Mouse (Mus musculus): Measurements from ENCODE around the gene Trim17.

Trim17 gene

DNA sequence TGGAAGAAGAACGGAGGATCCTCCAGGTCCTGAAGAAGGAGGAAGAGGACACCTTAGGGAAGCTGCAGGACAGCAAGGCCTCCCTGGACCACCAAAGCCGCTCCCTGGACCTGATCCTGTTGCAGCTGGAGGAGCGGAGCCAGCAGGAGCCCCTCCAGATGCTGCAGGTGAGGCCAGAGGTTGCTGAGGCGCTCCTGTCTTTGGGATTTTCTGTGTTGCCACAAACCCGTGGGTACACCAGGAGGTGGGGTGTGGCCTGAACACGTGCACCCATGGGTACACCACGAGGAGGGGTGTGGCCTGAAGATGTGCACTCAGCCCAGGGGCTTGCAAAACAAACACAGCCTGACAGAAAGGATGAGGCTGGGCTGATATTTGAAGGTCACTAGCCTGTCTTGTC, 14.1 kb downstream of the Trim17 start:
- in situ Hi-C loops (cut with MboI; ENCODE audit: low sequenced_read_pairs): no loop called here

DNA sequence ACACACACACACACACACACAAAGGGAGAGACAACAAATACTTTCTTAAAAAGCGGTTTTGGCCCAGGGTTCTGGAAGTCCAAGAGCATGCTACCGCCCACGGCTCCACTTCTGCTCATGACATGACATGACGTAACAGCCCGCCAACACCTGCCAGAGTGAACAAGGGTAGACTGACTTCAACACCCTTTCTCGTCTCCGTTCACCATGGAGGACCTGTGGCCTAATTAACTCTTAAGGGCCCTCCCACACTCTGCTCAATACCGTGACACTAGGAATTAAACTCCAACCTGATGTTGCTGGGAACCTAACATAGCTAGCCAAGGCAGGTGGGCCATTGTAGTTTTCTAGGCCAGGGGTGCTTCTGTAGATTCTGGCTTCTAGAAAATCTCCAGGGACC, 14.5 kb downstream of the Trim17 start:
- in situ Hi-C loops (cut with MboI; ENCODE audit: low sequenced_read_pairs): no loop called here

DNA sequence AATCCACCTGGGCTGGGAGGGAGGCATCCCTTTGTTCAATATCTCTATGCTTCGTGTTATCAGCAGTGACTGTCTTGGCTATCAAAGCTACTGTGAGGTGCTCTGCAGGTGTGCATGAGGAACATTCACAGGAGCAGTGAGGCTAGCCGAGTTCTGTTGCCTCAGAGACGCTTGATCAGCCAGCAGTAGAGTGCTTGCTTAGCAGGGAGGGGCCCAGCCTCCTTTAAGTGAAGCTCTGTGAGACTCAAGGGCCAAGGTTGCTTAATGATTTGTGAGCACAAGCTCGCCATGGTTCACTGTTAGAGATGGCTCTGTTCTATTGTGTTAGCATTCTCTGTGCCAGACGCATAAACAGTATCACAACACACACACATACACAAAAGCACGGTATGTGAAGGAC, 15.2 kb downstream of the Trim17 start:
- in situ Hi-C loops (cut with MboI; ENCODE audit: low sequenced_read_pairs): no loop called here

DNA sequence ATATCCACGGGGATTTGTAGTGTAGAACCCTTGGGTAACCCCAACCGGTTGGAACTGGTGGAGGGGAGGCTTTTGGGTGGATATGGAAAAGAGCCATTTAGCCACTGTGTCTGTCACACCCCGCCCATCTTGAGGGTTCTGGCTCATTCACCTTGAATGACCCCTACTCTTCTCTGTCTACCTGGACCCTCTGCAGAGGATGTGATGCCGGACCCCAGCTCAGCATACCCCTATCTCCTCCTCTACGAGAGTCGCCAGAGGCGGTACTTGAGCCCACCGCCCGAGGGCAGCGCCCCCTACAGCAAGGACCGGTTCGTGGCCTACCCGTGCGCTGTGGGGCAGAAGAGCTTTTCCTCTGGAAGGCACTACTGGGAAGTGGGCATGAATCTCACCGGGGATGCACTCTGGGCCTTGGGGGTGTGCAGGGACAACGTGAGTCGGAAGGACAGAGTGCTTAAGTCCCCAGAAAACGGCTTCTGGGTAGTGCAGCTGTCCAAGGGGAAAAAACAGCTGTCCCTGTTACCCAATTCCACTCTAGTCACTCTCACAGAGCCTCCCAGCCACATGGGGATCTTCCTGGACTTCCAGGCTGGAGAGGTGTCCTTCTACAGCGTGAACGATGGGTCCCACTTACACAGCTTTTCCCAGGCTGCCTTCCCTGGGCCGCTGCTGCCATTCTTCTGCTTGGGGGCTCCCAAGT, 16.5 kb downstream of the Trim17 start:
- in situ Hi-C loops (cut with MboI; ENCODE audit: low sequenced_read_pairs): no loop called here

DNA sequence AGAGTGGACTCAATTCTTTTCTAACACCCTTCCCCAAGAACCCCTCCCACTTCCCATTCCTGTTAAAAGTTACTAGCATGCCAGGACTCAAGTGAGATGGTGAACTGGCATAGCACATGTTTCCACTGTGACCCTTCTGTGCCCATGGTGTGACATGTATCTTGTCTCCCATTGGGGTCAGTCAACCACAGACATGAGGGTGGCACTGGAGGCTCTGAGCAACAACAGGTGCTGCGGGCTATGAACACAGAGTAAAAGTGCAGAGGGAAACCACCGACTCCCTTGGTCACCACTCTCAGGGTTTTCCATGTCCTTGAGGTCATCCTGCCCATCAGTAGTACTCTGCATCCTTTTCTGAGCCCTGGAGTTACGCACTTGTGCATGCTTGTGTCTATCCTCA, 17.3 kb downstream of the Trim17 start:
- in situ Hi-C loops (cut with MboI; ENCODE audit: low sequenced_read_pairs): no loop called here

DNA sequence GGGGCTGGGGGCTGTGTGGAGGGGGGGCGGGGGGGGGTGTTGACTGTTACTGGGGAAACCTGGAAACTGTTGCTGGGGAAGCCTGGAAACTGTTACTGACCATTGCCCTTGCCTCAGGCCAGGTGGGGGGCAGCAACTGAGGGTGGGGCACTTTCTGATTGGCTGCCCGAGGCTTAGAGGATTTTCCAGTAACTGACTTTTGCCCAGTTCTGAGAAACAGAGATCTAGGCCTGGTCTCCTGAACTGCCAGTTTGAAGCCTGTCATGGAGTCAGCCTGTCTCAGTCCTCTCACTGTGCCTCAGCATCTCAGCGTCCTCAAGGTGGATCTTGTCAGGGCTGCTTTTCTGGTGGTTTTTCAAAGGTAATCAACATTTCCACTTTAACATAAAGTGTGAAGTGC, 19.9 kb downstream of the Trim17 start:
- in situ Hi-C loops (cut with MboI; ENCODE audit: low sequenced_read_pairs): no loop called here

DNA sequence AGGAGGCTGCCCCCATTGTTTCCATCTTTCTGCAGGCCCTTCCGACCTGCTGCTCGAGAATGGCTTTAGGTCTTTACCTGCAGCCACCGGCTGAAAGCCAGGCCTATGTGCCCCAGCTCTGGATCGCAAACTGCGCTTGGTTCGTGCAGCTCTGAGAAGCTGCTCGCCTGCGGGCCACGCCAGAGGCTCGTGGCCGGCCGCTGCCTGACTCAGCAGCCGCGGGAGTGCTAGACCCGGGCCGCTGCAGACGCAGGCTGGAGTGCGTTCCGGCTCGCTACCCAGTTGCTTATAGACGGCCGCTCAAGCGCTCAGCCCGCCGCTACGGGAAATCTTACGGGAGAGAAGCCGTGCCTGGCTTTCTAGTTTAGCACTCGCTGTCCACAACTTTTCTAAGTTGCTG, 22.7 kb downstream of the Trim17 start:
- in situ Hi-C loops (cut with MboI; ENCODE audit: low sequenced_read_pairs): no loop called here

DNA sequence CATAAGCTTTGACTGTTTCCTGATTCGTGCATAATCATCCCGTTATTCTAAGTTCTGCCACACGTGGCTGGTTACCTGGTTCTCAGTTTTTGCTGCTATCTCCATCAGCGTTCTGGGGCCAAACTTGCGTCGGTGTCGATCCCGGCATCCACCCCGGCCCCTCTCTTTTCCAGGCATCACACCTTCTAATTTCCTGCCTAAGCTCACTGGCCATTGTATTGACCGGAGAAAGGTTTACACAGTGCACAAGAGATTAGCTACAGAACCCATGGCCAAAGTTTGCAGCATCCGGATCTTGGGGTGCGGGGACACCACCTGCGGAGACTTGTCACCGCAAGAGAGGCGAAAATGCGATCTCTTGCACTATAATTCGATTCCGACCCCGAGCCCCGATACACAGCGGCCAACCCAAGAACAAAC, 23.1 kb downstream of the Trim17 start:
- in situ Hi-C loops (cut with MboI; ENCODE audit: low sequenced_read_pairs): no loop called here

DNA sequence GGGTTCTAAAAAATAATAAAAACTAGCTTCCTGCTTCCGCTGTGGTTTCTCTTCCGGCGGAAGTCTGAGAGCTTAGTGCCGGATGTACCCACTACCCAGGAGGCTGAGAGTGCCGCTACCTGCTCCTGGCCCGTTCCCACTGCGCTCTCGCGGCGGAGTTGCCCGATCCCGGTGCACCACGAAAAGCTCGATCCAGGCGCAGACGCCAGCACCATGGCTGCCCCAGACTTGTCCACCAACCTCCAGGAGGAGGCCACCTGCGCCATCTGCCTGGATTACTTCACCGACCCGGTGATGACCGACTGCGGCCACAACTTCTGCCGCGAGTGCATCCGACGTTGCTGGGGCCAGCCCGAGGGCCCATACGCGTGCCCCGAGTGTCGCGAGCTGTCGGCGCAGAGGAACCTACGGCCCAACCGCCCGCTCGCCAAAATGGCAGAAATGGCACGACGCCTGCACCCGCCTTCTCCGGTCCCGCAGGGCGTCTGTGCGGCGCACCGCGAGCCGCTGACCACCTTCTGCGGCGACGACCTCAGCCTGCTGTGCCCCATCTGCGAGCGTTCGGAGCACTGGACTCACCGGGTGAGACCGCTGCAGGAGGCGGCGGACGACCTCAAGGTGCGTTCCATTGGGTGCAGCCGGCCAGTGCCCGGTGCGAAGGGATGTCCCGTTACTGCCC, 23.7 kb downstream of the Trim17 start, which contains the start of gene Trim11:
Trim11 (plus strand) TSS at position 67 of the 679 bp plus-strand sequence.
- in situ Hi-C loops (cut with MboI; ENCODE audit: low sequenced_read_pairs): no loop called here

DNA sequence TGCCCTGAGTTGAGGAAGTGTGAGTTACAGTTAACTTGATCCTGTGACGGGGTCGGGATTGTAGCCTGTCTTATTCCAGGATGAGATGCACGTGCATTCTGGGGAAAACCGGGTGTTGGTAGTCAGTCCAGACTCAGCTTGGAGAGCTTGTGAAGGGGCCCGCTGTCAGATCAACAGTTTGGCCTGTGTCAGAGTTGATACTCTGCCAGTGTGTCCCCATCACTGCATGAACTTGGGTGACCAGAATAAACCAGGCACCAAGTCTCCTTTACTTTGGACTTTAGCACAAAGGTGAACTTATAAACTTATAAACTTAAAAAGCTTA, 24.2 kb downstream of the Trim17 start:
- in situ Hi-C loops (cut with MboI; ENCODE audit: low sequenced_read_pairs): no loop called here

DNA sequence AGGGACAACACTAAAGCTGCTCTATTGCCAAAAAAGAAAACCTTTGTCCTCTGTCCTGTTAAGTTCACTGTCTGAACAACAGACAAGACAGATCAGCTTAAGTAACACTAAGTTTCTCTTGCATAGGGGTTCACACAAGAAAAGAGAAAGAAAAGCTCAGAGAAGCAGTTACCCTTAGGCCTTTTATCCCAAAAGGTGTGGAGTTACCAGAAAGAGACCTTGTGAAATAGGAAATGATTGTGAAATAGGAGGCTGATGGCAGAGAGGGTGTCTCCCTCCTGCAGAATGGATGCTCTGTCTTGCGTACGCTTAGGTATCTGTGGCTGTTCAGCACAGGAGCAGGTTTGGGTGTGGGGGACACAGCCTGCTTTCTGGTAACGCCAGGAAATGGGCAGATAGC, 24.7 kb downstream of the Trim17 start:
- in situ Hi-C loops (cut with MboI; ENCODE audit: low sequenced_read_pairs): no loop called here

DNA sequence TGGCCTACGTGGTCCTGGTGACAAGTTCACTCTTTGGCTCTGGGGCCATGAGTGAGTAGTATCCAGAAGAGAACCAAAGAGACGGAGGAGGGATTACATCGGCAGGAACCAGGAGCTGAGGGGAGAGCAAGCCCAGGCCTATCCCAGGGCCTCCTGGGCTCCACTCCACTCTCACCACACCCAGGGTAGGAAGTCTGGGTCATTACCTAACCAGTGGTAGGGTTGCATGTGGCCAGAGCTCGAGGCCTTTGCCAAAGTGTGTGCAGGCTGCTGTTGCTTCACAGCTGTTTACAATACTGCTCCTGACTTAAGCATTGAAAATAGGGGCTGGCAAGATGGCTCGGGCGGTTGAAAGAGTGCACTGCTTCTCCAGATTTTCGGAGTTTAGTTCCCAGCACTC, 25.2 kb downstream of the Trim17 start:
- in situ Hi-C loops (cut with MboI; ENCODE audit: low sequenced_read_pairs): no loop called here

DNA sequence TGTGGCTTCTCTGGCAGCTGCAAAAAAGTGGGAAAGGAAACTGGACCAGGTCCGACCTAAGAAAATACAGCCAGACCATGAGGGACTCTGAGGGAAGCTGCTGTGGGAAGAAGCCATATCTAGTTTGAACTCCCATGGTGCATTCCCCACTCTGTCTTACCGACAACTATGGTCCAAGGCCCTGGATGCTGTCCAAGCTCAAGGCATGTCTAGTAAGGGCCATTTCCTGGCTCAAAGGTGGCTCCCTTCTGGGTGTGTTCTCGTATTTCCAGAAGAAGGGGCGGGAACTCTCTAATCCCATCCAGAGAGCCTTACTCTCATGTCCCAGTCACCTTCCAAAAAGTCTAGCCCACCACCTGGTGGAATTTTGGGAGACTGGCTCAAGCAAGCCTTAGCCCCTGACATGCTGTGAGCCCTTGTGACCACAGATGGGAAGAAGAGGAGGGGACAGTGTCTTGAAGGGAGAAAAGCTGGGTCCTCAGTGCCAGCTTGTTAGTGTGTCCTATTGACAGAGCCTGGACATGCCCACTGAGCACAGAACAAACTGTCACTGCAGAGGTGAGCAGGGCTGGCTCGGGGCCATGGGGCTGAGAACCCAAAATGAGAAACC, 26.0 kb downstream of the Trim17 start:
- in situ Hi-C loops (cut with MboI; ENCODE audit: low sequenced_read_pairs): no loop called here

DNA sequence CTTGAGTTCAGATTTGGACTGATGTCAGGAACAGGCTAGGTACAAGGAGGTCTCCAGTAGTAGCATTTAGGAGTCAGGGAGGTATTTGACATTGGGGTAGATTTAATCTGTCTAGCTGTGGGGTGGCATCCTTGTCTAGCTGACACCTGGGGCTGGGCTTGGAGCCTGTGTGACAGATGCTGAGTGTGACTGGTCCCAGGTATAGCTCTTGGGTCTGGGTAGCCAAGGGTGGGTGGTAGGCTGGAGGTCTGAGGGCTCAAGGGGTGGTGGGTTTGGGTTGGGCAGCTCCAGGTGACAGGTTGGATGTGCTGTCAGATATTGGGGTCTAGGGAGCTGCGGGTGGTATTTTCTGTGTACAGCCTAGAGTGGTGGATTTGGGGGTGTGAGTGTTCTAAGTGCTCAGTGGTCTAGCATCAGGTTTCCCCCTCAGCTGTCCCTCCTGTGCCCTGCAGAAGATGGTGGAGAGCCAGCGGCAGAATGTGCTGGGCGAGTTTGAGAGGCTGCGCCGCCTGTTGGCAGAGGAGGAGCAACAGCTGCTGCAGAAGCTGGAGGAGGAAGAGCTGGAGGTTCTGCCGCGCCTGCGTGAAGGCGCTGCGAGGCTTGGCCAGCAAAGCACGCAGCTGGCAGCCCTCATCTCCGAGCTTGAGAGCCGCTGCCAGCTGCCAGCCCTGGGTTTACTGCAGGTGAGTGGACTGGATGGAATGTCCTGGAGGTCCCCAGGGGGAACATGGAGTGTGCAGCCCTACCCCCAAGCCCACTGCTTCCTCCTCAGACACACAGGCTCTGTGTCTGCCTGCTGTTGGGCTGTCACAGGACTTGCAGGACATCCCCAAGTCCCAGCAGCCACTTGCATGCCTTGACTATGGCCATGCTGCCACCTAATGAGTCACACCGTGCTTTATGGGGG, 27.3 kb downstream of the Trim17 start:
- in situ Hi-C loops (cut with MboI; ENCODE audit: low sequenced_read_pairs): no loop called here

DNA sequence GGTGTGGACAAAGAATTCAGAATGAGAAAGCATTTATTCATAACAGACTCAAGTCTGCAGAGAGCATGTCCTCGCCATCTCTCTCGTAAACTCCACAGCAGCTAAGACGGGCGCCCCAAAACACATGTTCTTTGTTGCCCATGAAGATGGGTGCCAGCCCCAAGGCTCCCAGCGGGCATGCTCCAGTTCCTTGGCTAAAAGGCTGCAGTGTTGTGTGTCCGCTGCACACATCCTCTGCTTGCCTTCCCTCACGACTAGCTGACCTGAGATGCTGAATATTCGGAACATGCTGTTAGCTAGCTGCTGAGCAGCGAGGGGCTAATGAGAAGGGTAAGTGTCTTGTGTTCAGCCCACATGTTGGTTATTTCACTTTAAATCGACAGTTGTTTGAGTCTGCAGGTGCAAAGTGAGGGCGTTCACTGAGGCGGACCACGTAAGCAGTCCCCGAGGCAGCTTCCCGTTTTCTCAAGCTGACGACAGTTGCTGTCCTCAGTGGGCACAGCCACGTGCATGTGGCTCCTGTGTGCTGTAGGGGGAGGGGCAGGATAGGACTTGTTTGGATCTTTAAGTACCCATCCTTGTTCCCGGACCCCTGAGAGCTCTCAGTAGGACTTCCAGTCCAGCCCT, 28.1 kb downstream of the Trim17 start:
- in situ Hi-C loops (cut with MboI; ENCODE audit: low sequenced_read_pairs): no loop called here

DNA sequence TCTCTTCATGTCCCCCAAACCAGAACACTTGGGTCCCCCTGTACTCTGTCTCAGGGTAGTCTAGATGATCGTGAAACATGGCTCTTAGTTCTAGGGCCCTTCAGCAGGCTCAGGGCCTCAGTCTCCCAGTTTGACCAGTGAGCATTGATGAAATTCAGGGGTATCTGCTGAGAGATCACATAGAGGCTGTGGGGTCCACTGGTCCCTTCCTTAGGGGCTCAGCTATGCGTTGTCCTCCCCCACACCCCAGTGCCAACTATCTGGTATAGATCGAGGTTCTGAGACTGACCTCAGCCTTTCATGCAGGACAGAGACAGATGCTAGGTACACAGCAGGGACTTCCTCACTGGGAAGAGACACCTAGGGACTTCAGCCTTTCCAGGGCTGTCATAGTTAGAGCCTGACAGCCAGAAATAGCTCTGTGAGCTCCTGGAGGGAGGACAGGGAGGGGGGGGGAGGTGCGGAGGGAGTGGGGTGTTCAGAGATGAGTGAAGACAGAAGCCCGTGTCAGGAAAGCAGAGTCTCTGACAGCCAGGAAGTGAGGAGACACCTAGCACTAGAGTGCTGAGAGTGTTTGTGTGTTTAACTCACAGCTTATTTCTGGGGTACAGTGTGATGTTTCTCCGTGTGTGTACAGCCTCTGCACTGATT, 29.3 kb downstream of the Trim17 start:
- in situ Hi-C loops (cut with MboI; ENCODE audit: low sequenced_read_pairs): no loop called here

DNA sequence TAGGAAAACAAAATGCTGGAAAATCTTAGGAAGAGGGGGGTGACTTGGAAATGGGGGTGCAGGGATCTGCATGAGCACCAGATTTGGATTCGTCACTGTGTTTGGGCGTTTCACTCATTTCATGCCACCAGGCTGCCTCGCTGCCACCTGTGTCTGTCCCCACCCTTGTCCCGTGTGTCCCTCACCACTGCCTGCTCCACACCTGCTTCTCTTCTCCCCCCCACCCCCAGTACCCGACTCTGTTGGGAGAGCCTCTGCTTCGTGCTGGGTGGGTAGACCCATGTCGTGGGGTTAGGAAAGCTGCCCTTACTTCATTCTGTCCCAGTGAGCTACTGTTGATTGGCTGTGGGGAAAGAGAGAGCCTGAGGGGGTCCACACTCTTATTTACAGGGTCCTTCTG, 30.2 kb downstream of the Trim17 start:
- in situ Hi-C loops (cut with MboI; ENCODE audit: low sequenced_read_pairs): no loop called here

DNA sequence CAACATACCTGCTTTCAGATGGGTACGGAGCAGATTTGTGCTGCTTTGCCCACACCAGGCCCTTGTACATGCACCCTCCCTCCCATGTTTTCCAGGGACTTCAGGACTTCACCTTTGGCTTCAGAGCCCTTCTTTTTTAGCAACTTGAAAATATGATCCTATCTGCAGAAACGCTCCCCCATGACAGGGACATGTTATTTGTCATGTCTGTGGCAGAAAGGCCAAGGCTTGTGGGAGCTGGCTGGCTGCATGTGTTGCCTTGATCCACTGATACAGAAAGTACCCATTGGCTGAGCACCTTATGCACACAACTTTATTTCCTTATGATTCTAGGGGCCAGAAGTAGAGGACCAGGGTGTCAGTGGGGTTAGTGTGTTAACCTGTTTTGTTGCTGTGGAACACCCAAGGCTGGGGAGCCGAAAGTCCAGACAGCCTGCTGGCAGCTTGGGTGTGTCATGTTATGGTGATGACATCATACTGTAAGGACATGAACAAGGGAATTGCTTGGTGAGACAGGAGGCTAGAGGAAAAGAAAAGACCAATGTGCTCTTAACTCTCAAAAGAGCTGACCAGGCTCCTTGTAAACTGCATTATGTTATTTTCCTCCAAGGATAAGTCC, 30.9 kb downstream of the Trim17 start:
- in situ Hi-C loops (cut with MboI; ENCODE audit: low sequenced_read_pairs): no loop called here

DNA sequence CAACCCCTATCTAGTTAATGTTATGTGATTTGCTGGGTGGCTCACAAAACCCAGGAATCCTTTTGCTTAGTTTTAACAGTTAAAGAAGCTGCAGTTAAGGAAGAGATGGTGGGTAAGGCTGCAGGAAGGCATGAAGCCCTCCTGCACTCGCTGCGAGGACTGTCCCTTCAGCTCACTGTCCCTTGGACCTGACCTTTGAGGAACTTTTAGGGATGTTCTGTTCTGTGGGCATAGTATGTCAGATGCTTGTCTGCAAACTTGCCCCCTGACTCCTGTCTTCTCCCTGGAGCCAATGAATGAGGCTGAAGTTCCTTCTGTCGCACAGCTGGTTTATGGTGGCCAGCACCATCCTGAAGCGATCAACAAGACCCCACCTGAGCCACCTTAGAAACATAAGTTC, 34.7 kb downstream of the Trim17 start:
- in situ Hi-C loops (cut with MboI; ENCODE audit: low sequenced_read_pairs): no loop called here

DNA sequence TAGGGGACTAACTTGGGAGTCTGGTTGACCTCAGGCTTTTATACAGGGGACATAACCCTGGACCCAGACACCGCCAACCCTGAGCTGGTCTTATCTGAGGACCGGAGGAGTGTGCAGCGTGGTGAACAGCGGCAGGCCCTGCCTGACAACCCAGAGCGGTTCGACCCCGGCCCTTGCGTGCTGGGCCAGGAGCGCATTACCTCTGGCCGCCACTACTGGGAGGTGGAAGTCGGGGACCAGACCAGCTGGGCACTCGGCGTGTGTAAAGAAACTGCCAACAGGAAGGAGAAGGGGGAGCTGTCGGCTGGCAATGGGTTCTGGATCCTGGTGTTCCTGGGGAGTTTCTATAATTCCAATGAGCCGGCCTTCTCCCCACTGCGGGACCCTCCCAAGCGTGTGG, 35.7 kb downstream of the Trim17 start:
- in situ Hi-C loops (cut with MboI; ENCODE audit: low sequenced_read_pairs): no loop called here

All from CH12F3 (cell line).